Mouse (Mus musculus) myocyte (in vitro differentiated cells): Measurements from ENCODE around the gene Gnb2. TPM values are rescaled to one million over a fixed set of nuclear protein-coding genes. Genes with fewer than 3 reads are reported as not detected.
A peak's percentile ranks its signal among the peaks of the same experiment; 100 is the strongest.

Source experiments
- H3K27me3 ChIP-seq: one replicate; pipeline ENCODE4 v1.6.1; 2011; ENCODE audit not compliant: control insufficient read depth, insufficient read depth, insufficient read length
- H3K36me3 ChIP-seq: one replicate; pipeline ENCODE4 v1.6.1; 2011; ENCODE audit not compliant: control insufficient read depth, insufficient read depth
- H3K4me2 ChIP-seq: one replicate; pipeline ENCODE4 v1.6.1; 2011; ENCODE audit warnings: low read depth, control low read depth
- H3K4me3 ChIP-seq: one replicate; pipeline ENCODE4 v1.5.1; 2011; ENCODE audit warnings: mild to moderate bottlenecking, control low read depth, moderate library complexity
- H3K79me2 ChIP-seq: one replicate; pipeline ENCODE4 v1.6.1; 2011; ENCODE audit not compliant: control insufficient read depth, insufficient read depth
- H3ac ChIP-seq: one replicate; pipeline ENCODE4 v1.6.1; 2011; ENCODE audit not compliant: control insufficient read depth, insufficient read length
- CEBPB ChIP-seq: IDR thresholded peaks from 2 replicates; pipeline ENCODE4 v1.6.1; 2011; ENCODE audit warnings: mild to moderate bottlenecking, moderate library complexity; ENCODE audit not compliant: poor library complexity, insufficient read depth, severe bottlenecking
- E2F4 ChIP-seq: IDR thresholded peaks from one replicate; pipeline ENCODE4 v1.6.1; 2011; ENCODE audit warnings: mild to moderate bottlenecking, control low read depth, moderate library complexity; ENCODE audit not compliant: insufficient read depth
- MAX ChIP-seq: IDR thresholded peaks from one replicate; pipeline ENCODE4 v1.6.1; 2011; ENCODE audit warnings: low read depth, mild to moderate bottlenecking, control low read depth
- MYOD1 ChIP-seq, 3 experiments: IDR thresholded peaks; one replicate each; pipeline ENCODE4 v1.6.1; 2011; ENCODE audit warnings: control low read depth in 2 of 3, low read depth in 2 of 3, mild to moderate bottlenecking in 2 of 3, moderate library complexity in 1 of 3; ENCODE audit not compliant: insufficient read length in 2 of 3, control insufficient read depth in 1 of 3
- MYOG ChIP-seq, 3 experiments: IDR thresholded peaks; one replicate each; pipeline ENCODE4 v1.6.1; 2011; ENCODE audit warnings: control low read depth in 2 of 3, low read depth in 2 of 3, mild to moderate bottlenecking in 2 of 3; ENCODE audit not compliant: insufficient read length in 2 of 3, control insufficient read depth in 1 of 3, insufficient read depth in 1 of 3
- POLR2A ChIP-seq: IDR thresholded peaks from one replicate; pipeline ENCODE4 v1.6.1; 2011; ENCODE audit warnings: low read depth, mild to moderate bottlenecking, control low read depth, moderate library complexity; ENCODE audit not compliant: insufficient read length
- POLR2AphosphoS2 ChIP-seq: IDR thresholded peaks from one replicate; pipeline ENCODE4 v1.6.1; 2011; ENCODE audit warnings: low read depth, control low read depth; ENCODE audit not compliant: insufficient read length
- REST ChIP-seq: IDR thresholded peaks from one replicate; pipeline ENCODE4 v1.6.1; 2011; ENCODE audit warnings: mild to moderate bottlenecking, control low read depth, moderate library complexity; ENCODE audit not compliant: insufficient read depth, insufficient read length
- SRF ChIP-seq: IDR thresholded peaks from one replicate; pipeline ENCODE4 v1.6.1; 2011; ENCODE audit warnings: low read depth; ENCODE audit not compliant: control insufficient read depth, insufficient read length
- TCF12 ChIP-seq: IDR thresholded peaks from one replicate; pipeline ENCODE4 v1.6.1; 2011; ENCODE audit warnings: mild to moderate bottlenecking, control low read depth; ENCODE audit not compliant: poor library complexity, insufficient read depth, severe bottlenecking
- TCF3 ChIP-seq: IDR thresholded peaks from one replicate; pipeline ENCODE4 v1.6.1; 2011; ENCODE audit warnings: low read depth, control low read depth; ENCODE audit not compliant: insufficient read length
- USF1 ChIP-seq: IDR thresholded peaks from one replicate; pipeline ENCODE4 v1.6.1; 2011; ENCODE audit warnings: low read depth, mild to moderate bottlenecking, control low read depth, moderate library complexity
- polyA plus RNA-seq: library from polyadenylated mRNA; unstranded; fragments of >200 nt; fragmentation: generic; extraction: Trizol; gene quantifications from one replicate; pipeline ENCODE4 v1.2.1, GENCODE M21; 2012; ENCODE audit warnings: missing spikeins

The Gnb2 gene
- polyA plus RNA-seq, 1 experiment, result 632 TPM

GRCm38 (mm10) chr5:137530075-137530474 is 3.2 kb downstream of the Gnb2 start:
- H3K79me2 ChIP-seq, result peaks cover 34% of the 10 kb centered on the region

GRCm38 (mm10) chr5:137529221-137529995 is 3.9 kb downstream of the Gnb2 start:
- Histone ChIP-seq H3K36me3 (no peaks in the 10 kb centered on the region), H3K4me3 (no peak overlapping the region), H3K27me3 (no peaks in the 10 kb centered on the region), H3K4me2 (no peak overlapping the region), H3ac (no peak overlapping the region), H3K79me2 (peaks cover 34% of the 10 kb centered on the region)
- TF ChIP-seq MYOD1 (IDR thresholded peaks at IDR 0.05; ENCODE audit: control insufficient read depth in 1 of 3, insufficient read length in 2 of 3, low read depth in 2 of 3) (no peak), E2F4 (no peak), REST (no peak), POLR2AphosphoS2 (peak; percentile 18), CEBPB (no peak), TCF3 (no peak), MAX (no peak), POLR2A (peak; percentile 39), SRF (no peak), MYOG (IDR thresholded peaks at IDR 0.05; ENCODE audit: control insufficient read depth in 1 of 3, insufficient read depth in 1 of 3, insufficient read length in 2 of 3, low read depth in 2 of 3) (no peak)

More at GRCm38 (mm10) chr5:137530075-137530474, 3.2 kb downstream of the Gnb2 start:
- no peak for TF ChIP-seq POLR2A
- TF ChIP-seq CEBPB, result no peak
- no peak for TF ChIP-seq SRF
- no peak for TF ChIP-seq MAX
- TF ChIP-seq TCF12, result no peak
- no peak for TF ChIP-seq E2F4
- TF ChIP-seq MYOD1 (IDR thresholded peaks at IDR 0.05; ENCODE audit: control insufficient read depth in 1 of 3, insufficient read length in 2 of 3, low read depth in 2 of 3), result no peak
- TF ChIP-seq TCF3, result no peak
- TF ChIP-seq USF1, result no peak
- H3K4me3 ChIP-seq, result peak overlapping the region; percentile 100
- no peaks in the 10 kb centered on the region for H3K36me3 ChIP-seq
- peak overlapping the region; percentile 88 for H3K4me2 ChIP-seq
- no peaks in the 10 kb centered on the region for H3K27me3 ChIP-seq
- H3ac ChIP-seq, result no peak overlapping the region

GRCm38 (mm10) chr5:137528247-137528968 is 4.9 kb downstream of the Gnb2 start:
- Histone ChIP-seq H3ac (no peak overlapping the region), H3K36me3 (no peaks in the 10 kb centered on the region), H3K27me3 (no peaks in the 10 kb centered on the region), H3K79me2 (peaks cover 34% of the 10 kb centered on the region), H3K4me2 (no peak overlapping the region), H3K4me3 (no peak overlapping the region)
- no peak for TF ChIP-seq E2F4
- no peak for TF ChIP-seq TCF3
- TF ChIP-seq TCF12, result no peak
- no peak for TF ChIP-seq CEBPB
- no peak for TF ChIP-seq USF1
- TF ChIP-seq SRF, result no peak
- no peak for TF ChIP-seq POLR2A
- no peak for TF ChIP-seq REST
- TF ChIP-seq POLR2AphosphoS2, result no peak
- no peak for TF ChIP-seq MYOD1 (IDR thresholded peaks at IDR 0.05; ENCODE audit: control insufficient read depth in 1 of 3, insufficient read length in 2 of 3, low read depth in 2 of 3)
- no peak for TF ChIP-seq MAX

- no peaks in the 10 kb centered on the region for H3K36me3 ChIP-seq
- no peak overlapping the region for H3K4me3 ChIP-seq
- peaks cover 28% of the 10 kb centered on the region for H3K79me2 ChIP-seq
- no peak overlapping the region for H3ac ChIP-seq
- TF ChIP-seq USF1 (no peak), POLR2AphosphoS2 (peak; percentile 31)
- H3K4me2 ChIP-seq, result no peak overlapping the region
- no peaks in the 10 kb centered on the region for H3K27me3 ChIP-seq
These were observed 5.9 kb downstream of the Gnb2 start for GRCm38 (mm10) chr5:137527413-137527812.

- peaks cover 17% of the 10 kb centered on the region for H3K79me2 ChIP-seq
- peak; percentile 18 for TF ChIP-seq POLR2AphosphoS2
- no peak for TF ChIP-seq REST
- H3K4me3 ChIP-seq, result no peak overlapping the region
- H3K36me3 ChIP-seq, result peaks cover 3% of the 10 kb centered on the region
- no peaks in the 10 kb centered on the region for H3K27me3 ChIP-seq
- H3ac ChIP-seq, result no peak overlapping the region
- no peak overlapping the region for H3K4me2 ChIP-seq
These were observed 6.9 kb downstream of the Gnb2 start for GRCm38 (mm10) chr5:137526192-137526936.
